Mouse (Mus musculus) embryonic facial prominence, embryonic 13.5 days (tissue): ENCODE results near the gene Erp27. TPM values are rescaled to one million over a fixed set of nuclear protein-coding genes. Genes with fewer than 3 reads are reported as not detected.

Experiments
- ATAC-seq: fragments of 200-750 bp; cut with Nextera tagmentation; 2 replicates; pipeline ENCODE4 v1.8.0; 2017; ENCODE audit warnings: low read depth; ENCODE audit not compliant: insufficient number of reproducible peaks, insufficient read depth, low FRiP score, low TSS enrichment
- H3K27ac ChIP-seq: fragments of 300-500 bp; sonication (generic); 2 replicates; pipeline ENCODE4 v1.5.1; 2015; ENCODE audit warnings: moderate library complexity, mild to moderate bottlenecking, inconsistent platforms
- H3K27me3 ChIP-seq: fragments of 300-500 bp; sonication (generic); 2 replicates; pipeline ENCODE4 v1.6.1; 2015; ENCODE audit warnings: mild to moderate bottlenecking, inconsistent platforms
- H3K36me3 ChIP-seq: fragments of 300-500 bp; sonication (generic); 2 replicates; pipeline ENCODE4 v1.6.1; 2015; ENCODE audit warnings: mild to moderate bottlenecking, inconsistent platforms
- H3K4me1 ChIP-seq: fragments of 300-500 bp; sonication (generic); 2 replicates; pipeline ENCODE4 v1.6.1; 2015; ENCODE audit warnings: inconsistent platforms
- H3K4me2 ChIP-seq: fragments of 300-500 bp; sonication (generic); 2 replicates; pipeline ENCODE4 v1.6.1; 2015; ENCODE audit warnings: moderate library complexity, mild to moderate bottlenecking, inconsistent platforms
- H3K4me3 ChIP-seq: fragments of 300-500 bp; sonication (generic); 2 replicates; pipeline ENCODE4 v1.5.1; 2015; ENCODE audit warnings: mild to moderate bottlenecking, inconsistent platforms
- H3K9ac ChIP-seq: fragments of 300-500 bp; sonication (generic); 2 replicates; pipeline ENCODE4 v1.6.1; 2015; ENCODE audit warnings: mild to moderate bottlenecking, inconsistent platforms
- H3K9me3 ChIP-seq: fragments of 300-500 bp; sonication (generic); 2 replicates; pipeline ENCODE4 v1.6.1; 2016; ENCODE audit warnings: inconsistent platforms
- WGBS: fragments of 180-500 bp; shearing (Covaris S2); methylation state at CpG from one replicate; pipeline ENCODE4 v1.1.7; 2015; ENCODE audit warnings: mixed read lengths; 5-methylcytosine and 5-hydroxymethylcytosine counted together
- polyA plus RNA-seq: library from polyadenylated mRNA; unstranded; fragments of >200 nt; fragmentation: Nextera tagmentation; extraction: Ambion mirVana; gene quantifications from 2 replicates; pipeline ENCODE4 v1.2.1, GENCODE M21; 2015

Gene Erp27
- polyA plus RNA-seq, 1 experiment from 2014 or later = 0.30 TPM

GRCm38 (mm10) chr6:136950171-136950570 lies 28.2 kb upstream of the Erp27 start:
- whole genome bisulfite sequencing = 91% methylated on average over 2 of the region's 2 CpGs
- ATAC-seq = no peak
- H3K9ac ChIP-seq = no peak overlapping the region

GRCm38 (mm10) chr6:136947716-136948115 lies 25.7 kb upstream of the Erp27 start:
- H3K4me3 ChIP-seq = no peak overlapping the region
- H3K4me2 ChIP-seq = no peak overlapping the region
- no peaks in the 10 kb centered on the region for H3K9me3 ChIP-seq
- no peaks in the 10 kb centered on the region for H3K36me3 ChIP-seq
- ATAC-seq = no peak
- no peak overlapping the region for H3K9ac ChIP-seq
- peaks cover 16% of the 10 kb centered on the region for H3K4me1 ChIP-seq
- WGBS = 44% methylated on average over 4 of the region's 4 CpGs
- 0 out of 2 replicates have a peak overlapping the region, but pooled peaks have one; percentile 5 for H3K27ac ChIP-seq
- no peaks in the 10 kb centered on the region for H3K27me3 ChIP-seq

More at GRCm38 (mm10) chr6:136950171-136950570, 28.2 kb upstream of the Erp27 start:
- no peak overlapping the region for H3K4me3 ChIP-seq
- no peak overlapping the region for H3K27ac ChIP-seq
- H3K4me1 ChIP-seq = peaks cover 14% of the 10 kb centered on the region
- no peaks in the 10 kb centered on the region for H3K9me3 ChIP-seq
- no peaks in the 10 kb centered on the region for H3K36me3 ChIP-seq
- no peaks in the 10 kb centered on the region for H3K27me3 ChIP-seq
- H3K4me2 ChIP-seq = no peak overlapping the region

- no peaks in the 10 kb centered on the region for H3K36me3 ChIP-seq
- ATAC-seq = no peak
- no peaks in the 10 kb centered on the region for H3K9me3 ChIP-seq
- no peak overlapping the region for H3K9ac ChIP-seq
- H3K4me3 ChIP-seq = no peak overlapping the region
- no peak overlapping the region for H3K4me2 ChIP-seq
- 59% methylated on average over 9 of the region's 9 CpGs for WGBS
- H3K27ac ChIP-seq = no peak overlapping the region
- no peaks in the 10 kb centered on the region for H3K27me3 ChIP-seq
- H3K4me1 ChIP-seq = peaks cover 22% of the 10 kb centered on the region
These were observed 25.0 kb upstream of the Erp27 start for GRCm38 (mm10) chr6:136946943-136947342.

- no peak overlapping the region for H3K27ac ChIP-seq
- H3K9ac ChIP-seq = no peak overlapping the region
- H3K4me3 ChIP-seq = no peak overlapping the region
- 87% methylated on average over 5 of the region's 5 CpGs for WGBS
- H3K4me2 ChIP-seq = no peak overlapping the region
- no peaks in the 10 kb centered on the region for H3K27me3 ChIP-seq
- no peak for ATAC-seq
- no peaks in the 10 kb centered on the region for H3K36me3 ChIP-seq
- H3K4me1 ChIP-seq = peaks cover 28% of the 10 kb centered on the region
- no peaks in the 10 kb centered on the region for H3K9me3 ChIP-seq
These were observed 24.3 kb upstream of the Erp27 start for GRCm38 (mm10) chr6:136946241-136946640.

DNA sequence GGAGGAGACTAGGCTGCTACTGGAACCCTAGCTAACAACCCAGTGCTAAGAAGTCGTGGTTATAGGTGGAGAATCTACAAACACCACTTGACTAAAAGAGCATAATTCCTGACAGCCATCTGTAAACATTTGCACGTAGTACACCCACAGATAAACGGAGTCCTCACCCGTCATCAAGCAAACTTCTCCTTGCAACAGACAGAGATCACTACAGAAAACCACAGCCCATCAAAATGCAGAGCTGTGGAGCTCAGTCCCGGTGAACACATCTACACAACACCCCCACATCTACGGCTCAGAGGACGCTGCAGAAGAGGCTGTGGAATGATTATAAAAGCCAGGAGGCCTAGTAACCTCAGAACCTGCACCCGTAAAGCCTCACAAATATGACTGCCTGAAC lies 22.5 kb upstream of the Erp27 start:
- peaks cover 46% of the 10 kb centered on the region for H3K4me1 ChIP-seq
- no peak overlapping the region for H3K4me3 ChIP-seq
- no peaks in the 10 kb centered on the region for H3K36me3 ChIP-seq
- 81% methylated on average over 8 of the region's 8 CpGs for WGBS
- no peaks in the 10 kb centered on the region for H3K9me3 ChIP-seq
- no peak for ATAC-seq
- no peak overlapping the region for H3K27ac ChIP-seq
- no peaks in the 10 kb centered on the region for H3K27me3 ChIP-seq
- no peak overlapping the region for H3K9ac ChIP-seq
- H3K4me2 ChIP-seq = no peak overlapping the region

GRCm38 (mm10) chr6:136943392-136943791 lies 21.4 kb upstream of the Erp27 start:
- no peak overlapping the region for H3K27ac ChIP-seq
- no peaks in the 10 kb centered on the region for H3K9me3 ChIP-seq
- H3K4me1 ChIP-seq = peaks cover 46% of the 10 kb centered on the region
- no peak overlapping the region for H3K4me3 ChIP-seq
- H3K9ac ChIP-seq = no peak overlapping the region
- H3K4me2 ChIP-seq = no peak overlapping the region
- H3K36me3 ChIP-seq = no peaks in the 10 kb centered on the region
- no peak for ATAC-seq
- no peaks in the 10 kb centered on the region for H3K27me3 ChIP-seq

DNA sequence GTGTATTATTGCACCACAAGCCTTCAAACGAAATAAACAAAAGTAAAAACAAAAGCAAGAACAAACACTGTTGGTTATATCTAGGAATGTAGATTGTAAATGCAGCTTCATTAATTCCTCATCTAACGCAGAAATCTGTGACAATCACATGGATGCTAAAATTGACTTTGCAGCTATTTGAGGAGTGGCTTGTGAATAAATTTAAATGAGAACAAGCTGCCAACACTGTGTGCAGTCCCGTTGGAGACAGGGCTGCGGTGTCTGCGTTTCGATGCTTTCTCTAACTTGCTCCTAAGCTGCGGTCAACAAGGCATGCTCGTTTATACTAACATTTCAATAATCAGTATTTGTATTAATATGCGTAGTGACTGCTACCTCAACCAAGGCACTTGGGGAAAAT lies 20.3 kb upstream of the Erp27 start:
- Histone ChIP-seq H3K27me3 (no peaks in the 10 kb centered on the region), H3K9ac (no peak overlapping the region), H3K9me3 (no peaks in the 10 kb centered on the region), H3K4me3 (no peak overlapping the region), H3K36me3 (no peaks in the 10 kb centered on the region), H3K4me1 (peaks cover 41% of the 10 kb centered on the region), H3K4me2 (no peak overlapping the region), H3K27ac (no peak overlapping the region)
- ATAC-seq = no peak
- WGBS = 53% methylated on average over 9 of the region's 9 CpGs

- Histone ChIP-seq H3K4me1 (peaks cover 35% of the 10 kb centered on the region), H3K27me3 (no peaks in the 10 kb centered on the region), H3K27ac (peak within 1 kb of the TSS; percentile 94), H3K4me2 (peak within 1 kb of the TSS; percentile 52), H3K9me3 (no peaks in the 10 kb centered on the region), H3K9ac (peak within 1 kb of the TSS; percentile 49), H3K36me3 (no peaks in the 10 kb centered on the region), H3K4me3 (peak within 1 kb of the TSS; percentile 28)
- 23% methylated on average over 12 of the region's 12 CpGs for WGBS
- ATAC-seq = no peak
These were observed 19.4 kb upstream of the Erp27 start, which contains the start of gene Arhgdib for GRCm38 (mm10) chr6:136941051-136942021. Gene Arhgdib, minus strand, starts transcription at chr6:136941899.

- Histone ChIP-seq H3K27me3 (no peaks in the 10 kb centered on the region), H3K9ac (peak overlapping the region; percentile 49; the same call in 1 of the 2 replicates), H3K4me3 (peak overlapping the region; percentile 28)
These were observed 18.4 kb upstream of the Erp27 start for GRCm38 (mm10) chr6:136940188-136940960.

GRCm38 (mm10) chr6:136939326-136940187 lies 17.6 kb upstream of the Erp27 start:
- Histone ChIP-seq H3K36me3 (no peaks in the 10 kb centered on the region), H3K4me3 (no peak overlapping the region), H3K27me3 (no peaks in the 10 kb centered on the region), H3K4me2 (peak overlapping the region; percentile 52; the same call in 1 of the 2 replicates), H3K9me3 (no peaks in the 10 kb centered on the region), H3K27ac (peak overlapping the region; percentile 94), H3K9ac (no peak overlapping the region; the same call in 1 of the 2 replicates), H3K4me1 (peaks cover 33% of the 10 kb centered on the region)
- peak; percentile 15; the same call in 1 of the 2 replicates for ATAC-seq
- 64% methylated on average over 14 of the region's 14 CpGs for WGBS

More at GRCm38 (mm10) chr6:136940188-136940960, 18.4 kb upstream of the Erp27 start:
- H3K9me3 ChIP-seq = no peaks in the 10 kb centered on the region
- no peaks in the 10 kb centered on the region for H3K36me3 ChIP-seq
- peak overlapping the region; percentile 52 for H3K4me2 ChIP-seq
- H3K27ac ChIP-seq = peak overlapping the region; percentile 94
- peaks cover 33% of the 10 kb centered on the region for H3K4me1 ChIP-seq
- ATAC-seq = peak; percentile 50; the same call in 1 of the 2 replicates
- WGBS = 52% methylated on average over 11 of the region's 11 CpGs
